Mouse (Mus musculus): ENCODE measurements around the gene Olfr616. TPM values are rescaled to one million over a fixed set of nuclear protein-coding genes. Genes with fewer than 3 reads are reported as not detected.

Gene Olfr616
- polyA plus RNA-seq (2014; fragmentation: Nextera tagmentation; extraction: Ambion mirVana) = not detected in 2 replicates

- no peak within 1 kb of the TSS for H3K27ac ChIP-seq (ENCODE audit: low read depth)
- no peak within 1 kb of the TSS for H3K4me2 ChIP-seq
- no peaks in the 10 kb centered on the region for H3K36me3 ChIP-seq (ENCODE audit: insufficient read depth)
- no peaks in the 10 kb centered on the region for H3K4me1 ChIP-seq (ENCODE audit: insufficient read depth)
- H3K27me3 ChIP-seq (ENCODE audit: insufficient read depth, low read length) = no peaks in the 10 kb centered on the region
- WGBS = 73% methylated on average over 3 of the region's 3 CpGs
- no peak for TF ChIP-seq CTCF (IDR thresholded peaks at IDR 0.05; ENCODE audit: low read depth)
- H3K9ac ChIP-seq = no peak within 1 kb of the TSS
- H3K4me3 ChIP-seq (ENCODE audit: low read depth, low read length) = no peak within 1 kb of the TSS
- no peak for DNase-seq
- ATAC-seq (ENCODE audit: insufficient read depth) = no peak
- no peaks in the 10 kb centered on the region for H3K9me3 ChIP-seq (ENCODE audit: low read depth, low read length)
These were observed at the start of gene Olfr616 for GRCm38 (mm10) chr7:103569043-103569442. Gene Olfr616 (minus strand): TSS chr7:103569143.

- no peak within 1 kb of the TSS for H3K27ac ChIP-seq (ENCODE audit: low read depth)
These were observed 43.5 kb upstream of the Olfr616 start, which contains the start of gene Olfr620 for GRCm38 (mm10) chr7:103612434-103612833. Gene Olfr620 (minus strand): TSS chr7:103612534.

GRCm38 (mm10) chr7:103607425-103607824 is 38.5 kb upstream of the Olfr616 start:
- Histone ChIP-seq H3K27me3 (ENCODE audit: insufficient read depth, low read length) (no peaks in the 10 kb centered on the region), H3K27ac (ENCODE audit: low read depth) (no peak overlapping the region), H3K4me1 (ENCODE audit: insufficient read depth) (no peaks in the 10 kb centered on the region), H3K4me2 (no peak overlapping the region), H3K4me3 (ENCODE audit: low read depth, low read length) (no peak overlapping the region), H3K9me3 (ENCODE audit: low read depth, low read length) (no peaks in the 10 kb centered on the region), H3K36me3 (ENCODE audit: insufficient read depth) (no peaks in the 10 kb centered on the region), H3K9ac (no peak overlapping the region)
- ATAC-seq (ENCODE audit: insufficient read depth) (no peak), DNase-seq (no peak)
- no peak for TF ChIP-seq CTCF (IDR thresholded peaks at IDR 0.05; ENCODE audit: low read depth)
- WGBS = 75% methylated on average over 2 of the region's 2 CpGs

More at GRCm38 (mm10) chr7:103612434-103612833, 43.5 kb upstream of the Olfr616 start, which contains the start of gene Olfr620:
- Histone ChIP-seq H3K9ac (no peak within 1 kb of the TSS), H3K4me3 (ENCODE audit: low read depth, low read length) (no peak within 1 kb of the TSS), H3K36me3 (ENCODE audit: insufficient read depth) (no peaks in the 10 kb centered on the region), H3K9me3 (ENCODE audit: low read depth, low read length) (no peaks in the 10 kb centered on the region), H3K4me1 (ENCODE audit: insufficient read depth) (no peaks in the 10 kb centered on the region), H3K4me2 (no peak within 1 kb of the TSS), H3K27me3 (ENCODE audit: insufficient read depth, low read length) (no peaks in the 10 kb centered on the region)
- no peak for ATAC-seq (ENCODE audit: insufficient read depth)
- no peak for TF ChIP-seq CTCF (IDR thresholded peaks at IDR 0.05; ENCODE audit: low read depth)
- 73% methylated on average over 2 of the region's 2 CpGs for WGBS
- no peak for DNase-seq

- TF ChIP-seq CTCF (IDR thresholded peaks at IDR 0.05; ENCODE audit: low read depth) = no peak
- H3K27me3 ChIP-seq (ENCODE audit: insufficient read depth, low read length) = no peaks in the 10 kb centered on the region
- DNase-seq (no peak), ATAC-seq (ENCODE audit: insufficient read depth) (no peak)
- H3K36me3 ChIP-seq (ENCODE audit: insufficient read depth) = no peaks in the 10 kb centered on the region
- H3K4me2 ChIP-seq = no peak within 1 kb of the TSS
- no peaks in the 10 kb centered on the region for H3K9me3 ChIP-seq (ENCODE audit: low read depth, low read length)
- no peak within 1 kb of the TSS for H3K9ac ChIP-seq
- H3K4me3 ChIP-seq (ENCODE audit: low read depth, low read length) = no peak within 1 kb of the TSS
- H3K4me1 ChIP-seq (ENCODE audit: insufficient read depth) = no peaks in the 10 kb centered on the region
- no peak within 1 kb of the TSS for H3K27ac ChIP-seq (ENCODE audit: low read depth)
These were observed 31.3 kb upstream of the Olfr616 start, which contains the start of gene Olfr619 for GRCm38 (mm10) chr7:103600275-103600674. Gene Olfr619 (plus strand): TSS chr7:103600575.

- 52% methylated on average over 2 of the region's 2 CpGs for WGBS
- Histone ChIP-seq H3K4me3 (ENCODE audit: low read depth, low read length) (no peak within 1 kb of the TSS), H3K4me1 (ENCODE audit: insufficient read depth) (no peaks in the 10 kb centered on the region)
These were observed 20.9 kb upstream of the Olfr616 start, which contains the start of gene Olfr618 for GRCm38 (mm10) chr7:103589803-103590202. Gene Olfr618 (plus strand): TSS chr7:103590103.

GRCm38 (mm10) chr7:103572761-103573160 is 3.8 kb upstream of the Olfr616 start, which contains the start of gene Olfr617:
Gene Olfr617 (plus strand): TSS chr7:103573061.
- H3K4me2 ChIP-seq = no peak within 1 kb of the TSS
- no peaks in the 10 kb centered on the region for H3K36me3 ChIP-seq (ENCODE audit: insufficient read depth)
- H3K9ac ChIP-seq = no peak within 1 kb of the TSS
- no peak for ATAC-seq (ENCODE audit: insufficient read depth)
- H3K4me1 ChIP-seq (ENCODE audit: insufficient read depth) = no peaks in the 10 kb centered on the region
- DNase-seq = no peak
- WGBS = 75% methylated on average over 1 of the region's 1 CpGs
- no peaks in the 10 kb centered on the region for H3K27me3 ChIP-seq (ENCODE audit: insufficient read depth, low read length)
- no peak within 1 kb of the TSS for H3K27ac ChIP-seq (ENCODE audit: low read depth)
- no peaks in the 10 kb centered on the region for H3K9me3 ChIP-seq (ENCODE audit: low read depth, low read length)
- H3K4me3 ChIP-seq (ENCODE audit: low read depth, low read length) = no peak within 1 kb of the TSS
- no peak for TF ChIP-seq CTCF (IDR thresholded peaks at IDR 0.05; ENCODE audit: low read depth)

More at GRCm38 (mm10) chr7:103589803-103590202, 20.9 kb upstream of the Olfr616 start, which contains the start of gene Olfr618:
- ATAC-seq (ENCODE audit: insufficient read depth) (no peak), DNase-seq (no peak)
- Histone ChIP-seq H3K27me3 (ENCODE audit: insufficient read depth, low read length) (no peaks in the 10 kb centered on the region), H3K9me3 (ENCODE audit: low read depth, low read length) (no peaks in the 10 kb centered on the region), H3K9ac (no peak within 1 kb of the TSS), H3K36me3 (ENCODE audit: insufficient read depth) (no peaks in the 10 kb centered on the region), H3K27ac (ENCODE audit: low read depth) (no peak within 1 kb of the TSS), H3K4me2 (no peak within 1 kb of the TSS)
- TF ChIP-seq CTCF (IDR thresholded peaks at IDR 0.05; ENCODE audit: low read depth) = no peak

GRCm38 (mm10) chr7:103555779-103556178 is 13.2 kb downstream of the Olfr616 start, which contains the start of gene Olfr615:
Gene Olfr615 (plus strand): TSS chr7:103556079.
- Histone ChIP-seq H3K4me2 (no peak within 1 kb of the TSS), H3K9ac (no peak within 1 kb of the TSS), H3K4me1 (ENCODE audit: insufficient read depth) (no peaks in the 10 kb centered on the region), H3K36me3 (ENCODE audit: insufficient read depth) (no peaks in the 10 kb centered on the region), H3K4me3 (ENCODE audit: low read depth, low read length) (no peak within 1 kb of the TSS), H3K27me3 (ENCODE audit: insufficient read depth, low read length) (no peaks in the 10 kb centered on the region), H3K27ac (ENCODE audit: low read depth) (no peak within 1 kb of the TSS), H3K9me3 (ENCODE audit: low read depth, low read length) (no peaks in the 10 kb centered on the region)
- no peak for DNase-seq
- TF ChIP-seq CTCF (IDR thresholded peaks at IDR 0.05; ENCODE audit: low read depth) = no peak
- no peak for ATAC-seq (ENCODE audit: insufficient read depth)
- 82% methylated on average over 2 of the region's 2 CpGs for WGBS

Measured in lung, embryonic 14.5 days (tissue).